Mouse (Mus musculus): ENCODE measurements around the gene Atg9b.

- TF ChIP-seq CTCF (IDR thresholded peaks at IDR 0.05; ENCODE audit: low read depth, low read length) (no peak), POLR2A (IDR thresholded peaks at IDR 0.05; ENCODE audit: extremely low read depth, insufficient read depth, low read length) (no peak)
Measured at GRCm38 (mm10) chr5:24365528-24365927, 26.4 kb downstream of the Atg9b start.
